Mouse (Mus musculus): ENCODE data around the gene Ulk4. TPM values are rescaled to one million over a fixed set of nuclear protein-coding genes. Genes with fewer than 3 reads are reported as not detected.

The Ulk4 gene
- polyA plus RNA-seq, 1 experiment from 2014 or later: 167 TPM

GRCm38 (mm10) chr9:120914429-120914828, 362.6 kb downstream of the Ulk4 start:
- WGBS: 89% methylated on average over 4 of the region's 4 CpGs
- Histone ChIP-seq H3K27ac (no peak overlapping the region), H3K4me1 (peaks cover 9% of the 10 kb centered on the region), H3K9me3 (peaks cover 5% of the 10 kb centered on the region; the same call in 1 of the 2 replicates), H3K9ac (no peak overlapping the region), H3K27me3 (no peaks in the 10 kb centered on the region), H3K36me3 (no peaks in the 10 kb centered on the region), H3K4me2 (replicated peaks) (no peak overlapping the region), H3K4me3 (no peak overlapping the region)
- ATAC-seq (ENCODE audit: low FRiP score, low read depth): no peak

DNA sequence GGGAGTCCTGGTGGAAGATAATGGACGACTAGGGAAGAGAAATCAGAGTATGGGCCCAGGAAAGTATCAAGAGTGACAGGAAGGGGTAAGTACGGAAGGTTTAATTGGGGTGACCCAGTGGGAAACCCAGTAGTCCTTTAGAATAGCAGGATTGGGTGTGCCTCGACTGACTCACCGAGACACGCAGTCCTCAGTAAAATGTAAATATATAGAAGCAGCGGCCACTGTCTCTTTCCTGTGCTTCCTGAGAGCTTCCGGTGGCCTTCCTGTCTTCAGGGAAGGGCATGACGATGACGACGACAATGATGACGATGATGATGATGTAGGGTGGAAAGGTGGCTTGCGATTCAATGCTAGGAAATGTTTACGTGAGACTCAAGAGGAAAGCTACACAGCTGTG, 363.8 kb downstream of the Ulk4 start:
- 82% methylated on average over 13 of the region's 13 CpGs for WGBS
- Histone ChIP-seq H3K9me3 (peaks cover 5% of the 10 kb centered on the region), H3K27ac (no peak overlapping the region), H3K4me3 (no peak overlapping the region), H3K4me1 (no peaks in the 10 kb centered on the region), H3K36me3 (no peaks in the 10 kb centered on the region), H3K27me3 (no peaks in the 10 kb centered on the region), H3K4me2 (replicated peaks) (no peak overlapping the region), H3K9ac (no peak overlapping the region)
- ATAC-seq (ENCODE audit: low FRiP score, low read depth): no peak

DNA sequence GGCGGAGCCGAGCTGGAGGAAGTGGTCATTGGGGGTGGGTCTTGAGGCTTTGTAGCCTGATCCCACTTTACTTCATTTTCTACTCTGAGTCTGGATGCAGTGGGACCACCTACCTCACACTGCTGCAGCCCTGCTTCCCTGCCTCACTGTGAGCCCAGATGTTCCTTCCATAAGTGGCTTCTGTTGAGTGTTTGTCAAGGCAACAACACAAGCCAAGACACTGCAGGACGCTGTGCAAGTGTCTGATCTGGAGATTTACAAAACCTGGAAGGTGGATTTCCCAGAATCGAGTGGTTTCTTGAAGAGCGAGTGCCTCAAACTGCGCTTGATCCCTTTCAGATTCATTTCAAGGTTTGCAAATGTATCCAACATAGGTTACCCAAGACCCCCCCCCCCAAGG, 368.5 kb downstream of the Ulk4 start:
- no peak overlapping the region for H3K9ac ChIP-seq
- no peak overlapping the region for H3K27ac ChIP-seq
- no peaks in the 10 kb centered on the region; the same call in 1 of the 2 replicates for H3K9me3 ChIP-seq
- H3K4me3 ChIP-seq: no peak overlapping the region
- ATAC-seq (ENCODE audit: low FRiP score, low read depth): no peak
- H3K36me3 ChIP-seq: no peaks in the 10 kb centered on the region
- H3K27me3 ChIP-seq: no peaks in the 10 kb centered on the region
- WGBS: 82% methylated on average over 6 of the region's 6 CpGs
- H3K4me2 ChIP-seq (replicated peaks): no peak overlapping the region
- no peaks in the 10 kb centered on the region for H3K4me1 ChIP-seq

Small RNA genes within 50 kb of the gene (microRNA-seq; reads per million reads assigned to microRNA genes)
- gene Mir7090: 0.70 reads per million

Other genes starting within 250 kb of the Ulk4 start
- 17.0 and 17.7 TPM in 2 replicates for gene Trak1, start 20.3 kb upstream of the Ulk4 start, polyA plus RNA-seq (2015; fragmentation: Nextera tagmentation; extraction: Ambion mirVana)
- 2.2 and 2.3 TPM in 2 replicates for gene Cck, start 218.5 kb upstream of the Ulk4 start, polyA plus RNA-seq (2015; fragmentation: Nextera tagmentation; extraction: Ambion mirVana)

All from limb, embryonic 13.5 days (tissue).